Mouse (Mus musculus): ENCODE results near the gene Ncln.

GRCm38 (mm10) chr10:81451365-81451745 lies 44.8 kb downstream of the Ncln start:
- TF ChIP-seq CTCF (IDR thresholded peaks at IDR 0.05; ENCODE audit: extremely low read depth, insufficient read length, insufficient replicate concordance, low read depth, low read length) = no peak
- TF ChIP-seq POLR2A (IDR thresholded peaks at IDR 0.05; ENCODE audit: low read depth, low read length) = no peak
